Mouse (Mus musculus) CH12.LX (cell line): ENCODE data around the gene Sun3.

Experiments
- BHLHE40 ChIP-seq: IDR thresholded peaks from 2 replicates; pipeline ENCODE4 v1.6.1; 2011; ENCODE audit warnings: mild to moderate bottlenecking, low read depth, low read length, improper control_type of control experiment
- CTCF ChIP-seq, 2 experiments: IDR thresholded peaks in 1 of 2; conservative IDR thresholded peaks in 1 of 2; 2 replicates each; pipeline ENCODE4 v1.5.1; 2011 to 2012; ENCODE audit warnings: low read depth in 2 of 2, low read length in 2 of 2, improper control_type of control experiment in 1 of 2, inconsistent platforms in 1 of 2, mild to moderate bottlenecking in 1 of 2, moderate library complexity in 1 of 2
- POLR2A ChIP-seq: IDR thresholded peaks from 2 replicates; pipeline ENCODE4 v1.6.1; 2011; ENCODE audit warnings: low read depth, mild to moderate bottlenecking, improper control_type of control experiment, low read length
- RCOR1 ChIP-seq: conservative IDR thresholded peaks from 2 replicates; pipeline ENCODE4 v1.6.1; 2012; ENCODE audit warnings: low read depth, mild to moderate bottlenecking, inconsistent platforms, low read length, improper control_type of control experiment
- SIN3A ChIP-seq: IDR thresholded peaks from 2 replicates; pipeline ENCODE4 v1.6.1; 2012; ENCODE audit warnings: low read length, improper control_type of control experiment, inconsistent platforms
- USF1 ChIP-seq: IDR thresholded peaks from 2 replicates; pipeline ENCODE4 v1.6.1; 2014; ENCODE audit warnings: low read depth, mild to moderate bottlenecking, inconsistent platforms, low read length, improper control_type of control experiment
- ZC3H11A ChIP-seq: IDR thresholded peaks from 2 replicates; pipeline ENCODE4 v1.6.1; 2012; ENCODE audit warnings: low read depth, mild to moderate bottlenecking, inconsistent platforms, low read length, improper control_type of control experiment

DNA sequence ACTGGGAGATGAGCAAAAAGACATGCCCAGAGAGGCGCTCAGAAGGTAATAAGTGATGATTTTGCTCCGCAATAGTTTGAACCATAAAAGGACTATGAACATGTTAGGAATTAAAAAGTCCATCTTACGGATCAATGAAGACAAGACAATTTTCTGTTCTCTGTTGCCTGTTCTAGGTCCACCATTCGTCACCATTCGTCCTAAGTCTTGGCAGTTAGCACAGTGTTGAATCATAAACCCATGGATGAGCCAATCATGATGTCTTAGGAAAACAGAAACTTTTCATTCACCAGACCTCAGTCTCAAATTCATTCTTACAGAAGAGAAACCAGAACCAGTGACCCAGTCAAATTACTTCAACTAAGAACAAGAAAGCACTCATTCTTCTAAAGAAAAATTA is 40.0 kb downstream of the Sun3 start:
- TF ChIP-seq POLR2A (no peak), RCOR1 (no peak), CTCF (conservative IDR thresholded peaks at IDR 0.05 in 1 of 2, IDR thresholded peaks at IDR 0.05 in 1 of 2; ENCODE audit: low read depth in 2 of 2, low read length in 2 of 2) (no peak), ZC3H11A (no peak), BHLHE40 (no peak), SIN3A (no peak), USF1 (no peak)
